Mouse (Mus musculus) intestine, postnatal 0 days (tissue): ENCODE measurements around the gene Lsm11. TPM values are rescaled to one million over a fixed set of nuclear protein-coding genes. Genes with fewer than 3 reads are reported as not detected.

Experiments used
- ATAC-seq: fragments of 200-750 bp; cut with Nextera tagmentation; 2 replicates; pipeline ENCODE4 v1.8.0; 2017; ENCODE audit warnings: mild to moderate bottlenecking, moderate TSS enrichment, moderate library complexity
- H3K27ac ChIP-seq: fragments of 300-500 bp; sonication (generic); 2 replicates; pipeline ENCODE4 v1.5.1; 2014; ENCODE audit warnings: mild to moderate bottlenecking, low read depth, low read length, moderate library complexity
- H3K27me3 ChIP-seq: fragments of 300-500 bp; sonication (generic); replicated peaks from 2 replicates; pipeline ENCODE4 v1.6.1; 2014; ENCODE audit warnings: low read length, mixed read lengths; ENCODE audit not compliant: control insufficient read depth, insufficient read depth
- H3K36me3 ChIP-seq: fragments of 300-500 bp; sonication (generic); 2 replicates; pipeline ENCODE4 v1.6.1; 2014; ENCODE audit warnings: mild to moderate bottlenecking, moderate library complexity; ENCODE audit not compliant: control insufficient read depth, insufficient read depth
- H3K4me1 ChIP-seq: fragments of 300-500 bp; sonication (generic); replicated peaks from 2 replicates; pipeline ENCODE4 v1.6.1; 2014; ENCODE audit warnings: antibody characterized with exemption, low read length, mixed read lengths; ENCODE audit not compliant: control insufficient read depth, insufficient read depth
- H3K4me2 ChIP-seq: fragments of 300-500 bp; sonication (generic); replicated peaks from 2 replicates; pipeline ENCODE4 v1.6.1; 2014; ENCODE audit warnings: low read depth, mild to moderate bottlenecking, moderate library complexity
- H3K4me3 ChIP-seq: fragments of 300-500 bp; sonication (generic); 2 replicates; pipeline ENCODE4 v1.5.1; 2014; ENCODE audit warnings: low read depth, low read length
- H3K9ac ChIP-seq: fragments of 300-500 bp; sonication (generic); 2 replicates; pipeline ENCODE4 v1.6.1; 2014; ENCODE audit warnings: mild to moderate bottlenecking, low read depth, low read length
- H3K9me3 ChIP-seq: fragments of 300-500 bp; sonication (generic); 2 replicates; pipeline ENCODE4 v1.6.1; 2016; ENCODE audit warnings: mixed run types; ENCODE audit not compliant: control insufficient read depth
- CTCF ChIP-seq: sonication (generic); IDR thresholded peaks from 2 replicates; pipeline ENCODE4 v1.5.1; 2016; ENCODE audit warnings: low read depth, mild to moderate bottlenecking, control low read depth, antibody characterized with exemption, moderate library complexity
- WGBS: fragments of 180-500 bp; shearing (Covaris S2); extraction: QIAGEN DNeasy Blood & Tissue Kit; methylation state at CpG from one replicate; pipeline ENCODE4 v1.1.7; 2014; 5-methylcytosine and 5-hydroxymethylcytosine counted together
- polyA plus RNA-seq: library from polyadenylated mRNA; unstranded; fragments of >200 nt; fragmentation: Nextera tagmentation; extraction: Ambion mirVana; gene quantifications from 2 replicates; pipeline ENCODE4 v1.2.1, GENCODE M21; 2015

Gene Lsm11
- polyA plus RNA-seq, 1 experiment from 2014 or later: 3.4 TPM

DNA sequence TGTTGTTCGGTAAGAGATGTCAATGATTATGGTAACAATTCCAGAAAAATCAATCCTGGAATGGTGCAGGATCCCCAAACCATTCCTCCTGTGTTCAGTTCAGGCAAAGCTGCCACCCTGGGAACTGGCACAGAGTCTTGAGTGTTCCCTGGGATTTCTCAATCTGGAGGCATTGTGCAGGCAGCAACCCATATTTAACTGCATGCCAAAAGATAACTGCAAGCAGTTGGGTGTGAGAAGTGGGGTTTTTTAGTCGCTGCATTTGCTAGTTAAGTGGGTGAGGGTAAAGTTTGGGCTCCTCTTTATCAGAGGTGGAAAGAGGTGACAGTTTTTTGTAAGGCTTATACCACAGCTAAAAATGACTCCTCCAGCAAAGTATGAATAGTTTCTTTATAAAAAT is 2.8 kb upstream of the Lsm11 start:
- no peak for TF ChIP-seq CTCF
- Histone ChIP-seq H3K27me3 (no peaks in the 10 kb centered on the region), H3K4me1 (no peaks in the 10 kb centered on the region), H3K36me3 (peaks cover 19% of the 10 kb centered on the region; the same call in 1 of the 2 replicates), H3K27ac (no peak overlapping the region), H3K9me3 (no peaks in the 10 kb centered on the region), H3K4me2 (no peak overlapping the region), H3K9ac (no peak overlapping the region), H3K4me3 (no peak overlapping the region)
- WGBS: 86% methylated on average over 2 of the region's 2 CpGs
- no peak for ATAC-seq

DNA sequence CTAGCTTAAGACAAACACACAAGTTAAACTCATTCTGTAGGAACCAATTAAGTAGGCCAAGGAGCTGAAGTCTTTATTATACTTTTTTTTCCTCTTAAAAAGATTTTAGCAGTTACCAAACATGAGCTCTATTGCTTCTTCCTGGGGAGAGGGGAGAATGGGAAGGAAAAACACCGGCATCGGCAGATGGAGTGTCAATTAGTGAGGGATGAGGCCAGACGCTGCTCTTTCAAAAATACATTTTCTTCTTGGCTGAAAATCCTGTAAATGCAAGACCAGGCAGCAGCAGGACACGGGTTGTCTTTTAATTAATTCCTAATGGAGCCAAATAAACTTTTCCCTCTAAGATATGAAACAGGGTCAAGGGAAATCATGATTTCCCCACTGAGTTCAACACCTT is 2.1 kb upstream of the Lsm11 start:
- ATAC-seq: no peak
- Histone ChIP-seq H3K27ac (no peak overlapping the region), H3K9ac (no peak overlapping the region), H3K27me3 (no peaks in the 10 kb centered on the region), H3K9me3 (no peaks in the 10 kb centered on the region), H3K4me3 (no peak overlapping the region), H3K4me2 (no peak overlapping the region), H3K4me1 (no peaks in the 10 kb centered on the region), H3K36me3 (peaks cover 15% of the 10 kb centered on the region; the same call in 1 of the 2 replicates)
- WGBS: 78% methylated on average over 4 of the region's 4 CpGs
- no peak for TF ChIP-seq CTCF

GRCm38 (mm10) chr11:45943891-45944642 is 668 bp downstream of the Lsm11 start:
- under 1% methylated on average over 49 of the region's 49 CpGs for WGBS
- ATAC-seq: no peak; the same call in none of the 2 replicates
- Histone ChIP-seq H3K9me3 (no peaks in the 10 kb centered on the region), H3K27me3 (no peaks in the 10 kb centered on the region), H3K4me1 (no peaks in the 10 kb centered on the region; the same call in 1 of the 2 replicates), H3K9ac (peak overlapping the region; percentile 79), H3K4me2 (peak overlapping the region; percentile 96), H3K36me3 (no peaks in the 10 kb centered on the region), H3K27ac (no peak overlapping the region), H3K4me3 (peak overlapping the region; percentile 87)
- TF ChIP-seq CTCF: no peak

- 54% methylated on average over 7 of the region's 7 CpGs for WGBS
- Histone ChIP-seq H3K9ac (no peak overlapping the region), H3K9me3 (no peaks in the 10 kb centered on the region), H3K4me3 (peak overlapping the region; percentile 87; the same call in 1 of the 2 replicates), H3K36me3 (no peaks in the 10 kb centered on the region), H3K4me1 (no peaks in the 10 kb centered on the region; the same call in 1 of the 2 replicates), H3K4me2 (peak overlapping the region; percentile 96), H3K27ac (no peak overlapping the region), H3K27me3 (no peaks in the 10 kb centered on the region)
- TF ChIP-seq CTCF: no peak
- ATAC-seq: no peak
Measured at GRCm38 (mm10) chr11:45943108-45943705, 1.5 kb downstream of the Lsm11 start.

DNA sequence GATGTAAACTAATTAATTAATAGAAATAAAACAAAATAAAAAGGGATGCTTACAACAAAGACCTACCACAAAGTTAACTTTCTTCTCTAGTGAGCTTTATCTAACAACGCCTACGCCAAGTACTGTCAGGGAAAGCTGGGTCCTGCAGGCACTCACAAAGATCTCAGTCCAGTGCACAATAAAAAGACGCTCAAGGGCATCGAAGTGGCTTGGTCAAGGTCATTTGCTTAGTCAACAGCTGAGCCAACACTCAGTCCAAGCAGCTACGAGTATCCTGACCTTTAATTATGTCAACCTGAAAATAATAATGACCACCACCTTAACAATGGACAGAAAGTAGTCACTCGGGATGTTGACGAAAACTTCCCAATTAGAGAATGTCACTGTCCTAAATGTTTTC is 2.5 kb downstream of the Lsm11 start:
- Histone ChIP-seq H3K4me3 (no peak overlapping the region), H3K4me1 (no peaks in the 10 kb centered on the region; the same call in 1 of the 2 replicates), H3K4me2 (no peak overlapping the region), H3K9me3 (no peaks in the 10 kb centered on the region), H3K9ac (no peak overlapping the region), H3K27ac (no peak overlapping the region), H3K27me3 (no peaks in the 10 kb centered on the region), H3K36me3 (peaks cover under 1% of the 10 kb centered on the region; the same call in 1 of the 2 replicates)
- 93% methylated on average over 7 of the region's 7 CpGs for WGBS
- TF ChIP-seq CTCF: no peak
- no peak for ATAC-seq

DNA sequence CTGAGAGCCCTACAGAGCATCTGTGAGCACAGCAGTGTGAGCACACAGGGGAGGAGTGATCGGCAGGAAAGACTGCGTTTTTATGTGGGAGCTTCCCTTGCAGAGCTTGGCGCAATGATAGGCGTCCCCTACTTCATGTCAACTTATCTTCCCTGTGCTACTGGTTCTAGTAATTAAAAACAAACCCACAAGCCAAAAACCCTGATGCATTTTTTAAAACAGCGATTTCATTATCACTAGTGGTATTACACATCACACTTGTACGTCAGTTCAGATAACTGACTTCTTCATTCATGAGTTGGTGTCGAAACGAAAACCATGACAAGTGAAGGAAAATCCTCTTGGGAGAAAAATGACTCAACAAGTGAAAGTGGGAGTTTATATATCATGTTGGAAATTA is 5.8 kb downstream of the Lsm11 start:
- no peak for TF ChIP-seq CTCF
- H3K9ac ChIP-seq: no peak overlapping the region
- ATAC-seq: no peak
- H3K4me3 ChIP-seq: no peak overlapping the region
- H3K4me2 ChIP-seq: no peak overlapping the region
- H3K9me3 ChIP-seq: no peaks in the 10 kb centered on the region
- 95% methylated on average over 8 of the region's 8 CpGs for WGBS
- H3K27ac ChIP-seq: no peak overlapping the region
- H3K27me3 ChIP-seq: no peaks in the 10 kb centered on the region
- no peaks in the 10 kb centered on the region; the same call in 1 of the 2 replicates for H3K4me1 ChIP-seq
- peaks cover 20% of the 10 kb centered on the region; the same call in 1 of the 2 replicates for H3K36me3 ChIP-seq
